Mouse (Mus musculus) urinary bladder, postnatal 4 days (tissue): ENCODE results near the gene Flad1.
"Not testable (repeated sequence)": the region's sequence is repeated elsewhere in the genome, so short reads cannot be mapped to it uniquely, and the experiment has no call there.

ENCODE experiments used
- DNase-seq, 2 experiments: peaks; one replicate each; pipeline ENCODE4 v3.0.0; 2021 to 2022; ENCODE audit warnings: low spot score in 2 of 2

The Flad1 gene

DNA sequence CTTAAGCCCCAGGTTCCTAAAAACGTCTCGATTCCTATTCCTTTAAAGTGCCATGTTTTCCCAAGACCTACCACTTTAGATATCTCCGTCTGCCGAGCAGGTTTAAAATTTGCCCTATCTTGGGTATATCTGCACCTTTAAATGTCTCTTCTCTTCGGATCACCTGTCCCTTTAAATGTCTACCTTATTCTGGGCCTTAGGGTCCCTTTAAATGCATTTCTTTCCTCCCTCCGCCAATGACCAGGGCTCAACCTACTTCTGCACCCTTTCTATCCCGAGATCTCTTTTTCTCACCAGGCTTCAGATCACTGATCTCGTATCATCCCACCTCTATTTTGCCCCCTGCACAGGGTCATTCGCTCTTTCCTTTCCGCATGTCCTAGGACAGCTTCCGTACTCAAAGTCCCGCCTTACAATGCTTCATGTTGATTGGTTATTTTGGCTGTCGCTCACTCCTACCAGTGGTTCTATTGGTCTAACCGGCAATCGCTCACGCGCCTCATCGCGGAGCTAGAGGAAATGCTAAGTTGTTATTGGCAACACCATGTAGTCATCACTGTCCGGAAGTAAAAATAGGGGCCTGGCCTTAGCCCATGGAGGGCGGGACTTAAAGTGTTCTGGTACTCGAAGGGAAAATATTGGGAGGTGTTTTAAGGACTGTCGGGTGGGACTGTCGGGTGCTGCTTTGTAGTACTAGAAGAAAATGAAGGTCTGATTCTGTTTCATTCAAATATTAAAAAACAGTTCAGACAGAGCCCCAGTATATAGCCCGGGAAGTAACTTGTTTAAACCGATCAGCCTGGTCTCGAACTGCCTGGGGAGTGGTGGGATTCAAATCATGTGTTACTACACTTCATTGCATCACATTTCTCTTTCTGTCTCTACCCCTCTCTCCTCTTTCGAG lies at the start of gene Flad1:
Gene Flad1 (minus strand): TSS at position 381 of the 904 bp plus-strand sequence.
- DNase-seq: peak; percentile 96 to 97

DNA sequence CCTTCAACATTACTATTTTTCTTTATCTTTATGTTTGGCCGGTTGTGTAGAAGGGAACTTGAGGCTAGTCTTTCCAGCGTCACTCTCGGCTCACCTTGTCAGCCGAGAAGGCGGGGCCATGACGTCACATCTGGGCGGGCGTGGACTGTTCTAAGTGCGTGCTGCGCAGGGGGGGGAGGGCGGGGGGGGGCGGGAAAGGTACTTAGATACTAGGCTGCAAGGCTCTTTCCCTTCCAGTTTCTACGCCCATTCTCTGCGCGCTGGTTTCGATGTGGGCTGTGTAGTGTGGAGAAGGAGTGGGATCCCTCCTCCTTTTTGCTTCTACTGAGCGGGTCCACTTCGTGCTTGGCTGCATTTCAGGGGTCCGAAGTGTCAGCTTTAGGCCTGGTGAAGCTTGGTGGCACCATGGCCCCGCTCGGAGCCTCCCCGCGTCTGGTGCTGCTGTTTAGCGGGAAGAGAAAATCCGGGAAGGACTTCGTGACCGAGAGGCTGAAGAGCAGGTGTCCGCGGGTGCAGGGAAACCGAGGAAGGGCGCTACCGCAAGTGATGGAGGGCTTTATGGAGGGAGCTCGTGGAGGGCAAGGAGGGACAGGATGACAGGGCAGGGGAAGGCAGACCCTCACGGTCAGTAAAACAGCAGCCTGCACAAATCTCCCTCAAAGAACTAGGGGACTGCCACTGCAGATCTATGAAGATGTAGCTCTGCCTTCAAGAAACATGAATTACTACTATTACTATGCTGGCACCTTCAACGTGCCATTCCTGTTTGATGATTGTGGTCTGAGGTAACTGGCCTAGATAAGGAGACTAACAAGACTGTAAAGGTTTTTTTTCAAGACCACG lies 47.5 kb upstream of the Flad1 start:
- DNase-seq: peak; percentile 83 to 95

DNA sequence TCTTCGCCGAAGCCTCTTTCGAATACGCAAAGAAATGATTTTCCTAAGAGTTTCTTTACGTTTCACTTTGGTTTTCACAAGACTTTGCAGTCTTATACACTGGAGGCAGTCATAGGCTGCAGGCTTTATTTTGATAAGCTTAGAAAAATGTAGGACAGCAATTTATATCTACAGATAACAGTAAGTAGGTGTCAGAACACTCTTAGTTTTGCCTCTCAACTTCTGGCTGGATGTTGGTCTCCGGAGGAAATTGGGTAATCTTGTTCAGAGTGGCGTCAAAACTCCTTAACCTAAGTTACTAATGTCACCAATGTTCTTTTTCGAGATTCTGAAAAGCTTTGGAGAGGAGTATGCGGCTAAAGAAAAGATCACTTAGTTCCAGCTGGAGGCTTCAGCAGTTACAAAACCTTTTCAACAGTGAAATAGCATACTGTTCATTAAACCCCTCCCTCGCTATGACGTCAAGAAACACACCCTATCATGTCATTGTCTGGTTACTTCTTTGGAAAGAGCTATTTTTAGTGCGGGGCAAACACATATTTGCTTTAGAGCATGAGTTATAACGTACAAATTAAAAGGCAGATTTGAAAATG lies 46.8 kb upstream of the Flad1 start:
- DNase-seq: no peak

DNA sequence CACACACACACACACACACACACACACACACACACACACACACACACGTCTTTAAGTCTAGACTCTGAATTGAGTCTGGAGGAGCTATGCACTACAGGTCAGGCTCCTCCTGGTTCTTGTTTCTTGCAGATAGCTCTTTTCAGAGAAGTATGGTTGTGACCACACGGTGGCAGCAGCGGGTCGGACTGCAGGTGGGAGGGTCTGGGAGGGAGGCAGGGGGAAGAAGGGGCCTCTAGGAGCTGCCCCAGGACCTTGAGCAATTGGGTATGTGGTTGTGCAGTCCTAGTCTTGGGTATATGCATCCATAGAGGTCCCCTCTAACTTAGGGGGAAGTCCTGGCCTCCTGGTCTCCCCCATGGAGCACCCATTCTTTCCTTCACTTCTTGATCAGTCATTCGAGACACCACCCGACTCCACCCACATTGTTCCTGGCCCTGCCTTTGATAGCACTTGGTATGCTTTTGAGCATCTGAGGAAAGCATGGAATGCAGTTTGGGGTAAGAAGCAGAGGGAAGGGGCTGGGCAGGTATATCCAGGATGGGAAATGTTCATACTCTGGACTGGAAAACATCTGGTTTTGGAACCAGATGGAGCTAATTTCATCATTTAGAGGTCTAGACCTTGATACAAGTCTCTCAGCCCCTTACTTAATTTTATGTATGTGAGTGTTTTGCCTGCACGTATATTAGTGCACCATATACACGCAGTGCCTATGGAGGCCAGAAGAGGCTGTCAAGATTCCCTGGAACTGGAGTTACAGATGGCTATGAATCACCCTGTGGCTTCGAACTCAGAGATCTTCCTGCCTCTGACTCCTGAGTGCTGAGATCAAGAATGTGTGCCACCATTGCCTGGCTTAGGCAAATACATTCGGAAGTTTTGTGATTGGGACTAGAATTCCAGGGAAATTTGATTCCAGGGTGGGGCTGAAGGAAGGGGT lies 45.3 kb upstream of the Flad1 start:
- peak in 1 of 2 experiments; percentile 73 for DNase-seq

DNA sequence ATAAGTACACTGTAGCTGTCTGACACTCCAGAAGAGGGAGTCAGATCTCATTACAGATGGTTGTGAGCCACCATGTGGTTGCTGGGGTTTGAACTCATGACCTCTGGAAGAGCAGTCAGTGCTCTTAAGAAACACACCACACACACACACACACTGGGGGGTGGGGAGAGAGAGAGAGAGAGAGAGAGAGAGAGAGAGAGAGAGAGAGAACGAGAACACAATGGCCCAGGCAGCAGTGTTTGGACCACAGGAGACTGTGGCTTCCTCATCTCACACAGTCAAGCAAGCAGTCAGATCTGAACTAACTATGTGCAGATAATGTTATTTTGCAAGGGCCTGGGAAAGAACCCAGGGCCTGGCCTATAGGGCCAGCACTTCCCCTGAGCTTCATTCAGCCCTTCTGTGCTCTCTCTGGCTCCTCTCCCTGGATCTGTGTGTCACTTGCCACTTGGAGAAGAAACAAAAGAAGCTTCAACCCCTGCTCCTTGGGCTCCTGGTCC lies 44.2 kb upstream of the Flad1 start:
- DNase-seq: no peak

DNA sequence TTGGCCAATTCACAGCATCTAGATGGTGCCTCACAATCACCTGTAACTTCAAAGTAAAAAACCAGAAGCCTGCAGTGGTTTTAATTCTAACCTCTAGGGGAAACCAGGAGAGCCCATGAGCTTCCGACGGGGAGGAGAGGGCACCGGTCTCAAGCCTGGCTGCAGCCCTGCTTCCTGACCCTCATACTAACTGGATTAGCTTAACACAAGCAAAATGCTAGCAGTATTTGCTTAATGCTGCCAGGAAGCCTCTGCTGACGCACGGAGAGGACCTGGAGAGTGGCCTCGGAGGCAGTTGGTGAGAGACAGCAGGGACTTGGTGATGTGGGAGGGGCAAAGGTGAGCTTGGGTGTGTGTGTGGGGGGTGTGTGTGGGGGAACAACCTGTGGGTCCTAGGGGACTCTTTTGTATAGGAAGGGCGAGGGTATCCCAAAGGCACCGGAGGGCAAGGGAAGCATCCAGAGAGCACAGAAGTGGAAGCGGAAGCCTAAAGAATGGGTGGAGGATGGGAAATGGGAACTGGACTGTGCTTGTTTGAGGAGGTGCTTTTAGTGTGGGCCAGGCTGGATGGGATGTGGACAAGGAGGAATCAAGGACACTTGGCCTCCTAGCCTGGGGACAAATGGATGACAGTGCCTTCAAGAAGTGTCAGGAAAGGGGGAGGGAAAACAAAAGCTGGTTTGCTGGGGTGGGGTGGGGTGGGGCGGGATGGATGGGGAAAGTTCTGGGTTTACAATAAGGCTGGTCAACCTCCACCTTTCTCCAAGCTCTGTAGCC lies 42.9 kb upstream of the Flad1 start, which contains the start of gene Pmvk:
Gene Pmvk (plus strand): TSS at position 141 of the 777 bp plus-strand sequence.
- no peak for DNase-seq

DNA sequence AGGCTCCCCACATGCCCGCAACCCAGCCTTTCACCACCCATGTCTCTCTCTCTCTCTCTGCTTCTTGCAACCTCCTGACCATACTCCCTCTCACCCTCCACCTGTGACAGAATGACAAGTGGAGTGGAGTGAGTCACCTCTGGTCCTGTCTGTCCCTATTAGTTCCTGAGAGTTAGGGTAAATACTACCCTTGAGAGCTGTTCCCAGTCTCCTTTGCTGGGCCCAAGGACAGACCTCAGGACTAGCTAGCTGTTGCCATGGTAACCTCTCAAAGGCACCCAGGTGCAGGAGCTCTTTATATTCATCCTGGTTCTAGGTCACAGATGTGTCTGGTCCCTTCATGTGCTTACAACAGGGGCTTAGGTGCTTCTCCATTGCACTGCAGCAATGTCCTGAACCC lies 40.2 kb upstream of the Flad1 start:
- DNase-seq: no peak

DNA sequence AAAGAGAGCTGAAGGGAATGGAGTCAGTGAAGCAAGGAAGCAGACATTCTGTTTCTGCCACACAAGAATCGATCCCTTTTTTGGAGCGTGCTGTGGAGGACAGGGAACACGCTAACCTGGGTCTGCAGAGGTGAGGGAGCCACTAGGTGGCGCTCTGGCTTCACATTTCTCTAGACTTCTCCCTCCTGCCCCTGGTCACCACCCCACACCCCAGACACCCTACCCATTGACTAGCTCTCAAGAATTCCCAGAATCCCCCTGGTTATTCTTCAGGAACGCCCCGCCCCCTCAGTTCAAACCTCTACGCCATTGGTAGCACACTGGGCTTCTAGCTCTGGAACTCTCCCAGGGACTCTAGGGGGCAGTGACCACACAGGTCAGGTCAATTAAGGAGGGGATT lies 37.9 kb upstream of the Flad1 start:
- DNase-seq: peak; percentile 55 to 72

DNA sequence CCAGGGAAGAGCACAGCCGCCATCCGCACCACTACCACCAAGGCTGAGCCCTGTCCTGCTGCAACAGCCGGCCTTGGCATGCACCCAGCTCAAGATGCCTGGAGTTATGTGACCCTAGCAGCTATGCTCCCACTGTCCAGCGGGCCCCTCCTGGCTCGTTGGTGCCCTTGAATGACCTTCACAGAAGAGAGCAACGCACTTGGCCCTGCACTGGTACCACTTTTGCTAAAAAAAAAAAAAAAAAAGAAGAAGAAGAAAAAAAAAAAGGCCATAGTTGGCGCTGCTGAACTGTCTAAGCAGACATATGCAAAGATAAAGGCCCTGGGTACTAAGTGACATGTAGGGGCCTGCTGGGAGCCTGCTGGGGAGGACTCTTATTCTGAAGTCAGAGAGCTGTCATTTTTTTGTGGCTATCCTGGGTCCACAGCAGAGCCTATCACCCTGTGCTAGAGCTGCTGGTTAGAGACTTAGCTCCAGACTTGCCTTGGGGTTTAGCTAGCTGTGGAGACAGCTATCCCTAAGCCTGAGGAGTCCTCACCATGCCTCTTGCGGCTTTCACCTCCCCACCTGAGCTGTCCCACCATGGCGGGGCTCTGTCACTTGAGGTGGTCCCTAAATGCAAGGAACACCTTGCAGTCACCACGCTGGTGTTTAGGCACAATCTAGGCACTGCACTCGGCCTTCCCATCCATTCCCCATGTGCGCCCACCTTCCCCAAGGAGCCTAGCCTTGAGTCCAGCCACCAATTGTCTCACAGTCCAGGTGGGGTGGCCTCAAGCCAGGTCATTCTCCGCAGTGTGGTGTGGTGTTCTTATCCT lies 37.3 kb upstream of the Flad1 start:
- DNase-seq: peak in 1 of 2 experiments; percentile 46

DNA sequence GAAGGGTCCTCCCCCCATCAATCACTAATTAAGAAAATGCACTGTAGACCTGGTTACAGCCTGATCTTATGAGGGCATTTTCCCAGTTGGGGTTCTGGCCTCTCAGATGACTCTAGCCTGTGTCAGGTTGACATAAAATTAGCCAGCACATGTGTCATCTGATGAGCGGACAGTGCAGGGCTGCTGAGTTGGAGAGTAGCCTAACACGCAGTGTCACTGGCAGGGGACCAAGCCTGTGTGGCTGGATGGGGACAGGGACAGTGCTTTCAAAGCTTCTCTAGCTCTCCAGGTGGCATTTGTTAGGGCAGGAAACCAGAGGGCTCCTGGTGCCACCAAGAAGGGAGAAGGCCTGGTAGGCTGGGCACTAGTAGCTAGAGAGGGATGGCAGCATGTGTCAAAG lies 29.0 kb upstream of the Flad1 start:
- DNase-seq: no peak

DNA sequence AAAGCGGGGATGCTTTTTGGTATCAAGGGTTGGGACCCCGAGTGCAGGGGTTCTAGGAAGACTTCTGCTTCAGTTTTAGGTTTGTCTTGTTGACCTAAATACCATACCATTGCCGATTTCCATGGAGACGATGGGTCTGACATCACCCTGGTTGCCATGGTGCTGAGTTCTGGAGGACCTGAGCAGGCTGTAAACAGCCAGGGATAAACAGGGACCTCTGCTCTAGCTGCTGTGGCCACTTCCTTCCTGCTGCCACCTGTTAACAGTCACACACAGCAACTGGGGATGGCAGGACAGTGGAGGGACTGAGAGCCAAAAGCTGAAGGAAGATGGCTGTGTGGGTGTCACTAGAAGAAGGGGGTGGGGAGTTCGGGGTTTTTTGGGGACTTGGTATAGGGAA lies 25.6 kb upstream of the Flad1 start:
- no peak for DNase-seq

DNA sequence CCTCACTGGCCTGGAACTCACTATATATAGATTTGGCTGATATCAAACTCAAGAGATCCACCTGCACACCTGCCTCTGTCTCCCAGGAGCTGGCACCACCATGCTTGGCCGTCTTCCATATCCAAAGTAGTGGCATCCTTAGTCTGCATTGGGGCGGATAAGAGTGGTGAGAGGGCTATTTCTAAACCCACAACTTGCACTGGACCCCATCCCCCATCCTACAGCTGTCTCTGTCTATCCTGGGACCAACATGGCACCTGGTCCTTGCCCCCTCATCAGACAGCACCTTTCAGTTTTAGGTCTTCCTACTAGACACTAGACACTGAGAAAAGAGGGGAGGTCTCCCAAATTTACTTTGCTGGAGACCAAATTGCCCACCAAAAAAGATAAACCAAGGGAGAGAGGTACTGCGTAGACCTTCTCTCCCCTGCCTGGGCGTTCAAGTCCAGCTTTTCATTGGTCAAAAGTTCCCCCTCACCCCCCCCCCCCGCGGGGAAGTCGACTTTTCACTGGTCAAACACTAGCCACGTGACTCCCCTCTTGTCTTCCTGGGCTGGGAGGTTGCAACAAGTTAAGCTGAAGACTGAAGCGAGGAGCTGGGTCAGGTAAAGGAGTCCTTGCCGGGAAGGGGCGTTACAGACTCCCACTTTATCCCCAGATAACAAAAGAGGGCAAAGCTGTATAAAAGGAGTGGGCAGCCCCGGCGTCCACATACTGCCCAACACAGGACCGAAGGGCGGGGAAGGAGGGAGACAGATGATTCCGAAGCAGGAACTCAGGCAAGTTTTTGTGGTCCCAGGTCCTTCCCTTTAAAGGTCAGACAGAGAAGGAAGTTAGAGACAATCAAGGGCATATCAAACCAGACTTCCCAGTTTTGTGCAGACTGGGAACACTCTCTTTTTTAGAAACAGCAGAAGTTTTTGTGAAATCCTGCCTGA lies 24.8 kb upstream of the Flad1 start, which contains the start of gene Pbxip1:
Gene Pbxip1 (plus strand): TSS at position 531 of the 938 bp plus-strand sequence.
- DNase-seq: peak; percentile 50 to 66

DNA sequence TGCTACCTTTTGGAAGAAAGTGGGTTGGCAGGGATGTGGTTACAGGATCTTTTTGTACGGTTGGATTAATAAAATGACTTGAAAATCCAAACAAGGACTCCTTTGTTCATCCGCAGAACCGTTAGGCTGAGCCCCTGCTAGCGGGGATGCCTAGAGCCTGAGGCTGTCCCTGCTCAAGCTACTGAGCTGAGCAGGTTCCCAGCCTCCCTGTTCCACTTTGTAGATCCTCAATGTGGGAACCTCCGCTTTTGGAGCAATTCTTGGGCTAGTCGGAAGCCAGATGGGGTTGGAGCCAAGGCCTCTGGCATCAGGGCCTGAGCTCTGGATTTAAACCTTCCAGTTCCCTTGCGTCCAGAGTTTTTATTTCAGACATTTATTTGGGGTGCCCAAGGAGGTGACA lies 23.4 kb upstream of the Flad1 start:
- no peak for DNase-seq

DNA sequence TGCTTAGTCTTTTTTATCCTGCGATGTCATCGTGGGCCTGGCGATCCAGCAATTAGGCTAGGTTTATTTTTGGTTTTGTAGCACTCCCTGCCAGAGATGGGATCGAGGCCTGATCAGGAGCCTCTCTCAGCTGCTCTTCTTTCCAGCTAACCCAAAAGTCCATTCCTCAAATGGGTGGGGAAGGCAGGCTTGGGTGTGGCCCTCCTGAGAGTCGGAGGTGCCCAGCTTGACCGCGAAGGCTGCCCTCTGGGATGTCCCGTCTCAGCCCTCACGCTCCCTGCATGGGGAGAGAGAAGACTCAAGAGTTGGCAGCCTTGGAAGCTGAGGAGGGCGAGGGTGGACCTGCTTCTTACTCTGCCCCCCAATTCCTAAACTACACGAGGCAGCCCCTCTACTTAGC lies 22.9 kb upstream of the Flad1 start:
- DNase-seq: no peak

DNA sequence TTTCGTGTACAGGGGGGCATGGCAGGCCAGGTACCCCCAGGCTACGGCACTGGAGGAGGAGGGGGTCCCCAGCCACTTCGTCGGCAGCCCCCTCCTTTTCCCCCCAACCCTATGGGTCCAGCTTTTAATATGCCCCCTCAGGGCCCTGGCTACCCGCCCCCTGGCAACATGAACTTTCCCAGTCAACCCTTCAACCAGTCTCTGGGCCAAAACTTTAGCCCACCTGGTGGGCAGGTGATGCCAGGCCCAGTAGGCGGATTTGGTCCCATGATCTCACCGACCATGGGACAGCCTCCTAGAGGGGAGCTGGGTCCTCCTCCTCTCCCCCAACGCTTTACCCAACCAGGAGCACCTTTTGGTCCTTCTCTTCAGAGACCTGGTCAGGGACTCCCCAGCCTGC lies 20.9 kb upstream of the Flad1 start:
- DNase-seq: no peak

DNA sequence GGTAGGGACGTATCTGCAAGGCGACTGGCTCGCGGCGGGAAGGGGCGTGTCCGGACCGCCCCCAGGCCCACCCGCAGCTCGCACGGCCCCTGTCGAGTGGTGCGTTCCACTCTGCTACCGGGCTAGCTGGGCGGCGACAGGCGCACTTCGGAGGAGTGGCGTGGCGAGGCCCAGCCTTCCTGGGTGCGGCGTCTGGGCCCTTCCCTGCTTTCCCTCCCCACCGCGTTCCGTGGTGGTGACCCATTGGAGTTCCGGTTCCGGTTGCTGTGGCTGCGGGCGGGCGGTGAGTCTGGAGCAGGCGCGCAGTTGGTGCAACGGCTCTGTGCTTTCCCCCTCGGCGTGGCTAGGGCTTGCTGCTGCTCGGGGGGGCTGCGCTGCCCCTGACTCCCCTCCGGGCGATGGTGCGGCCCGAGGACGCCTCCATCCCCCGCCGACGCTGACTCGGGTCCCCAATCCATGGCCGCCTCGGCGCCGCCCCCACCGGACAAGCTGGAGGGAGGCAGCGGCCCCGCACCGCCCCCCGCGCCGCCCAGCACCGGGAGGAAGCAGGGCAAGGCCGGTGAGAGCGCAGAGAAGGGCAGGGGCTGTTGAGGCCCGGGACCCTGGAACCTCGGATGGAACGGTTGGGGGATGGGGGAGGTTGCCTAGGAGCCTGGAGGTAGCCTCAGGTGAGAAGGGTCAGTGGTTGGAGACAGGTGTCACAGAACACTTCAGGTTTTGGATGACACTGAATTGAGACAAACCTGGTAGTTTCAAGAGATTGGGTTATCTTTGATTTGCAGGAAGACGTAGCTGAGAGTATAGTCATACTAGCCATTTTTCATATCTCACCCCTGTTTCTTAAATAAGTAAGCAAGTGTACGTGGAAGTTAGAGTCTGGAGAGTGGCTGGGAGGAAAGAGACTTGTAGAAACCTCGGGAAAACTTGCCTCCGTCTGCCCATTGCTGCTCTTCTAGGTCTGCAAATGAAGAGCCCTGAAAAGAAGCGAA lies 18.8 kb upstream of the Flad1 start, which contains the start of gene Pygo2:
Gene Pygo2 (plus strand): TSS at position 44 of the 989 bp plus-strand sequence.
- DNase-seq: peak; percentile 96 to 97

DNA sequence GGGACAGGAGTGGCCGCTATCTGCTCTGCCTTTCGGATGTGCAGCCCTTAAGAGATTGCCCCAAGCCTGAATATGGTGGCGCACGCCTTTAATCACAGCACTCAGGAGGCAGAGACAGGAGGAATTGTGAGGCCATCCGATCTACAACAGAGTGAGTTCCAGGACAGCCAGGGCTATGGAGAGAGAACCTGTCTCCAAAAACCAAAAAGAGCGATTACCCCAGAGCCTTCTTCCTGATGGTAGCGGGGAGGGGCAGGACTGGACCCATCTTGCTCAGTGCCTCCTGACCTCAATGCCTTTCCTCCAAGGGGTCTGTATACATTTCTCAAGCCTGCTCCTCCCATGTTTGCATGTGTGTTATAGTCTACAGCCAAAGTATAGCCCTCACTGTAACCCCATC lies 17.4 kb upstream of the Flad1 start:
- DNase-seq: not testable (repeated sequence)
